Mouse (Mus musculus) stomach, embryonic 15.5 days (tissue): ENCODE data around the gene Tbx6. TPM values are rescaled to one million over a fixed set of nuclear protein-coding genes. Genes with fewer than 3 reads are reported as not detected.

Experiments used
- ATAC-seq: fragments of 200-750 bp; cut with Nextera tagmentation; 2 replicates; pipeline ENCODE4 v1.8.0; 2017; ENCODE audit warnings: low read depth, moderate number of reproducible peaks, moderate TSS enrichment; ENCODE audit not compliant: insufficient read depth, low FRiP score
- H3K27ac ChIP-seq: fragments of 300-500 bp; sonication (generic); 2 replicates; pipeline ENCODE4 v1.5.1; 2015; ENCODE audit warnings: mild to moderate bottlenecking, inconsistent platforms
- H3K27me3 ChIP-seq: fragments of 300-500 bp; sonication (generic); replicated peaks from 2 replicates; pipeline ENCODE4 v1.6.1; 2015; ENCODE audit warnings: inconsistent platforms
- H3K36me3 ChIP-seq: fragments of 300-500 bp; sonication (generic); 2 replicates; pipeline ENCODE4 v1.6.1; 2015; ENCODE audit warnings: inconsistent platforms
- H3K4me1 ChIP-seq: fragments of 300-500 bp; sonication (generic); 2 replicates; pipeline ENCODE4 v1.6.1; 2015; ENCODE audit warnings: inconsistent platforms
- H3K4me2 ChIP-seq: fragments of 300-500 bp; sonication (generic); 2 replicates; pipeline ENCODE4 v1.6.1; 2015; ENCODE audit warnings: mild to moderate bottlenecking, inconsistent platforms
- H3K4me3 ChIP-seq: fragments of 300-500 bp; sonication (generic); replicated peaks from 2 replicates; pipeline ENCODE4 v1.5.1; 2015; ENCODE audit warnings: inconsistent platforms
- H3K9ac ChIP-seq: fragments of 300-500 bp; sonication (generic); 2 replicates; pipeline ENCODE4 v1.6.1; 2015; ENCODE audit warnings: inconsistent platforms
- H3K9me3 ChIP-seq: fragments of 300-500 bp; sonication (generic); 2 replicates; pipeline ENCODE4 v1.6.1; 2016; ENCODE audit warnings: inconsistent platforms
- WGBS: fragments of 180-500 bp; shearing (Covaris S2); methylation state at CpG from one replicate; pipeline ENCODE4 v1.1.7; 2015; 5-methylcytosine and 5-hydroxymethylcytosine counted together
- polyA plus RNA-seq: library from polyadenylated mRNA; unstranded; fragments of >200 nt; fragmentation: Nextera tagmentation; extraction: Ambion mirVana; gene quantifications from 2 replicates; pipeline ENCODE4 v1.2.1, GENCODE M21; 2015

Gene Tbx6
- polyA plus RNA-seq: 0.46 and 0.66 TPM in 2 replicates

GRCm38 (mm10) chr7:126780971-126781635 lies at the start of gene Tbx6:
Tbx6 (plus strand) TSS chr7:126781483.
- H3K9ac ChIP-seq: peak within 1 kb of the TSS; percentile 24
- H3K4me2 ChIP-seq: peak within 1 kb of the TSS; percentile 89
- H3K27ac ChIP-seq: peak within 1 kb of the TSS; percentile 60
- no peaks in the 10 kb centered on the region for H3K9me3 ChIP-seq
- ATAC-seq: no peak; the same call in 1 of the 2 replicates
- no peaks in the 10 kb centered on the region for H3K27me3 ChIP-seq
- H3K4me3 ChIP-seq: peak within 1 kb of the TSS; percentile 46
- WGBS: 7% methylated on average over 22 of the region's 22 CpGs
- H3K36me3 ChIP-seq: peaks cover 18% of the 10 kb centered on the region
- H3K4me1 ChIP-seq: peaks cover 38% of the 10 kb centered on the region

GRCm38 (mm10) chr7:126736122-126736521 lies 45.2 kb upstream of the Tbx6 start:
- ATAC-seq: no peak
- Histone ChIP-seq H3K4me1 (no peaks in the 10 kb centered on the region), H3K9ac (no peak overlapping the region), H3K36me3 (no peaks in the 10 kb centered on the region), H3K9me3 (no peaks in the 10 kb centered on the region), H3K4me3 (no peak overlapping the region), H3K4me2 (no peak overlapping the region), H3K27me3 (no peaks in the 10 kb centered on the region), H3K27ac (no peak overlapping the region)
- 74% methylated on average over 8 of the region's 8 CpGs for WGBS

GRCm38 (mm10) chr7:126739551-126739950 lies 41.7 kb upstream of the Tbx6 start:
- no peaks in the 10 kb centered on the region for H3K27me3 ChIP-seq
- H3K4me2 ChIP-seq: no peak overlapping the region
- H3K9ac ChIP-seq: no peak overlapping the region
- no peaks in the 10 kb centered on the region for H3K4me1 ChIP-seq
- 86% methylated on average over 17 of the region's 17 CpGs for WGBS
- H3K9me3 ChIP-seq: no peaks in the 10 kb centered on the region
- H3K4me3 ChIP-seq: no peak overlapping the region
- no peaks in the 10 kb centered on the region for H3K36me3 ChIP-seq
- no peak overlapping the region for H3K27ac ChIP-seq
- no peak for ATAC-seq

- H3K36me3 ChIP-seq: no peaks in the 10 kb centered on the region
- no peaks in the 10 kb centered on the region for H3K4me1 ChIP-seq
- no peak overlapping the region for H3K4me3 ChIP-seq
- H3K4me2 ChIP-seq: no peak overlapping the region
- H3K27ac ChIP-seq: no peak overlapping the region
- WGBS: 77% methylated on average over 13 of the region's 13 CpGs
- no peak for ATAC-seq
- no peaks in the 10 kb centered on the region for H3K9me3 ChIP-seq
- no peak overlapping the region for H3K9ac ChIP-seq
- H3K27me3 ChIP-seq: no peaks in the 10 kb centered on the region
Observed at GRCm38 (mm10) chr7:126740132-126740735, 41.0 kb upstream of the Tbx6 start.

GRCm38 (mm10) chr7:126740977-126741376 lies 40.3 kb upstream of the Tbx6 start:
- H3K9ac ChIP-seq: no peak overlapping the region
- no peaks in the 10 kb centered on the region for H3K9me3 ChIP-seq
- H3K4me3 ChIP-seq: no peak overlapping the region
- no peak overlapping the region for H3K27ac ChIP-seq
- 69% methylated on average over 5 of the region's 5 CpGs for WGBS
- no peaks in the 10 kb centered on the region for H3K27me3 ChIP-seq
- H3K4me2 ChIP-seq: no peak overlapping the region
- no peaks in the 10 kb centered on the region for H3K36me3 ChIP-seq
- no peaks in the 10 kb centered on the region for H3K4me1 ChIP-seq
- no peak for ATAC-seq

GRCm38 (mm10) chr7:126741452-126741851 lies 39.8 kb upstream of the Tbx6 start:
- H3K4me1 ChIP-seq: no peaks in the 10 kb centered on the region
- no peaks in the 10 kb centered on the region for H3K27me3 ChIP-seq
- no peak overlapping the region for H3K4me2 ChIP-seq
- no peaks in the 10 kb centered on the region for H3K36me3 ChIP-seq
- H3K9me3 ChIP-seq: no peaks in the 10 kb centered on the region
- no peak overlapping the region for H3K9ac ChIP-seq
- WGBS: 82% methylated on average over 5 of the region's 5 CpGs
- no peak overlapping the region for H3K27ac ChIP-seq
- no peak for ATAC-seq
- H3K4me3 ChIP-seq: no peak overlapping the region

GRCm38 (mm10) chr7:126741964-126742482 lies 39.3 kb upstream of the Tbx6 start:
- Histone ChIP-seq H3K9ac (no peak overlapping the region), H3K27ac (no peak overlapping the region), H3K36me3 (no peaks in the 10 kb centered on the region), H3K4me1 (no peaks in the 10 kb centered on the region), H3K4me2 (no peak overlapping the region), H3K9me3 (no peaks in the 10 kb centered on the region), H3K27me3 (no peaks in the 10 kb centered on the region), H3K4me3 (no peak overlapping the region)
- WGBS: 91% methylated on average over 13 of the region's 13 CpGs
- ATAC-seq: no peak

GRCm38 (mm10) chr7:126746066-126746465 lies 35.2 kb upstream of the Tbx6 start:
- Histone ChIP-seq H3K4me3 (no peak overlapping the region), H3K4me2 (no peak overlapping the region), H3K4me1 (0 out of 2 replicates have a peak, but pooled peaks cover 4% of the 10 kb centered on the region), H3K9ac (no peak overlapping the region), H3K9me3 (no peaks in the 10 kb centered on the region), H3K27me3 (no peaks in the 10 kb centered on the region), H3K27ac (peak overlapping the region; percentile 49), H3K36me3 (no peaks in the 10 kb centered on the region)
- ATAC-seq: no peak
- WGBS: 83% methylated on average over 12 of the region's 12 CpGs

- no peaks in the 10 kb centered on the region for H3K9me3 ChIP-seq
- no peak overlapping the region for H3K4me2 ChIP-seq
- no peak overlapping the region for H3K4me3 ChIP-seq
- 0 out of 2 replicates have a peak, but pooled peaks cover 4% of the 10 kb centered on the region for H3K4me1 ChIP-seq
- peak overlapping the region; percentile 67 for H3K27ac ChIP-seq
- H3K36me3 ChIP-seq: no peaks in the 10 kb centered on the region
- no peaks in the 10 kb centered on the region for H3K27me3 ChIP-seq
- WGBS: 27% methylated on average over 6 of the region's 6 CpGs
- no peak overlapping the region for H3K9ac ChIP-seq
- ATAC-seq: 0 out of 2 replicates have a peak, but pooled peaks have one; percentile 39
Observed at GRCm38 (mm10) chr7:126746798-126747197, 34.5 kb upstream of the Tbx6 start.

GRCm38 (mm10) chr7:126748824-126749223 lies 32.5 kb upstream of the Tbx6 start:
- WGBS: 66% methylated on average over 7 of the region's 7 CpGs
- Histone ChIP-seq H3K4me3 (no peak overlapping the region), H3K27ac (peak overlapping the region; percentile 26; the same call in 1 of the 2 replicates), H3K4me2 (no peak overlapping the region), H3K9me3 (no peaks in the 10 kb centered on the region), H3K4me1 (0 out of 2 replicates have a peak, but pooled peaks cover 4% of the 10 kb centered on the region), H3K36me3 (no peaks in the 10 kb centered on the region), H3K27me3 (no peaks in the 10 kb centered on the region), H3K9ac (no peak overlapping the region)
- ATAC-seq: no peak

- Histone ChIP-seq H3K36me3 (no peaks in the 10 kb centered on the region), H3K4me3 (no peak overlapping the region), H3K27me3 (no peaks in the 10 kb centered on the region), H3K4me2 (no peak overlapping the region), H3K9ac (no peak overlapping the region), H3K4me1 (0 out of 2 replicates have a peak, but pooled peaks cover 4% of the 10 kb centered on the region), H3K27ac (no peak overlapping the region), H3K9me3 (no peaks in the 10 kb centered on the region)
- 91% methylated on average over 17 of the region's 17 CpGs for WGBS
- ATAC-seq: no peak
Observed at GRCm38 (mm10) chr7:126749582-126750343, 31.5 kb upstream of the Tbx6 start.
